Mouse (Mus musculus) left cerebral cortex, adult 8-10 months (tissue): ENCODE measurements around the gene Ssr3. TPM values are rescaled to one million over a fixed set of nuclear protein-coding genes. Genes with fewer than 3 reads are reported as not detected.

Source experiments
- total RNA-seq, 4 experiments: library from RNA; stranded (reverse); gene quantifications; 2 replicates each; pipeline ENCODE4 v1.2.4; 2022

Ssr3 gene
- total RNA-seq, 4 experiments from 2014 or later = 95.7 to 105 (median 99.9) TPM

Other genes with a start within 250 kb of the Ssr3 start
- 10 to 100 TPM; 10.6 to 21.0 (median 14.0) TPM for gene Tiparp, start 135.8 kb upstream of the Ssr3 start, total RNA-seq